Mouse (Mus musculus) neural tube, embryonic 14.5 days (tissue): Measurements from ENCODE around the gene Atp2b1. TPM values are rescaled to one million over a fixed set of nuclear protein-coding genes. Genes with fewer than 3 reads are reported as not detected.

ENCODE experiments used
- ATAC-seq: fragments of 200-750 bp; cut with Nextera tagmentation; 2 replicates; pipeline ENCODE4 v1.8.0; 2017; ENCODE audit warnings: low read depth, mild to moderate bottlenecking, moderate TSS enrichment, moderate library complexity
- H3K27ac ChIP-seq: fragments of 300-500 bp; sonication (generic); 2 replicates; pipeline ENCODE4 v1.5.1; 2014; ENCODE audit warnings: low read depth, mild to moderate bottlenecking, control low read depth, low read length, moderate library complexity, mixed read lengths
- H3K27me3 ChIP-seq: fragments of 300-500 bp; sonication (generic); 2 replicates; pipeline ENCODE4 v1.6.1; 2014; ENCODE audit warnings: low read length; ENCODE audit not compliant: control insufficient read depth, insufficient read depth
- H3K36me3 ChIP-seq: fragments of 300-500 bp; sonication (generic); 2 replicates; pipeline ENCODE4 v1.6.1; 2014; ENCODE audit warnings: low read length, mixed read lengths; ENCODE audit not compliant: control insufficient read depth, insufficient read depth
- H3K4me1 ChIP-seq: fragments of 300-500 bp; sonication (generic); 2 replicates; pipeline ENCODE4 v1.6.1; 2014; ENCODE audit warnings: low read length; ENCODE audit not compliant: control insufficient read depth, insufficient read depth
- H3K4me2 ChIP-seq: fragments of 300-500 bp; sonication (generic); 2 replicates; pipeline ENCODE4 v1.6.1; 2014; ENCODE audit warnings: mild to moderate bottlenecking, low read depth, low read length, control low read depth
- H3K4me3 ChIP-seq: fragments of 300-500 bp; sonication (generic); 2 replicates; pipeline ENCODE4 v1.5.1; 2014; ENCODE audit warnings: low read depth, low read length, control low read depth, mixed read lengths
- H3K9ac ChIP-seq: fragments of 300-500 bp; sonication (generic); replicated peaks from 2 replicates; pipeline ENCODE4 v1.6.1; 2014; ENCODE audit warnings: low read depth, mild to moderate bottlenecking, control low read depth, low read length, mixed read lengths
- H3K9me3 ChIP-seq: fragments of 300-500 bp; sonication (generic); 2 replicates; pipeline ENCODE4 v1.6.1; 2016; ENCODE audit warnings: low read length; ENCODE audit not compliant: control insufficient read depth
- WGBS: fragments of 180-500 bp; shearing (Covaris S2); extraction: QIAGEN DNeasy Blood & Tissue Kit; methylation state at CpG from one replicate; pipeline ENCODE4 v1.1.7; 2014; 5-methylcytosine and 5-hydroxymethylcytosine counted together
- polyA plus RNA-seq: library from polyadenylated mRNA; unstranded; fragments of >200 nt; fragmentation: Nextera tagmentation; extraction: Ambion mirVana; gene quantifications from 2 replicates; pipeline ENCODE4 v1.2.1, GENCODE M21; 2014

Gene Atp2b1
- polyA plus RNA-seq, 1 experiment from 2014 or later, result 412 TPM

GRCm38 (mm10) chr10:99027462-99027861, 113.3 kb downstream of the Atp2b1 start:
- no peaks in the 10 kb centered on the region for H3K27me3 ChIP-seq
- H3K4me2 ChIP-seq, result no peak overlapping the region
- no peak overlapping the region for H3K27ac ChIP-seq
- no peaks in the 10 kb centered on the region for H3K4me1 ChIP-seq
- ATAC-seq, result no peak
- no peaks in the 10 kb centered on the region for H3K9me3 ChIP-seq
- H3K36me3 ChIP-seq, result no peaks in the 10 kb centered on the region; the same call in 1 of the 2 replicates
- H3K4me3 ChIP-seq, result no peak overlapping the region
- no peak overlapping the region for H3K9ac ChIP-seq
- 94% methylated on average over 5 of the region's 5 CpGs for WGBS

DNA sequence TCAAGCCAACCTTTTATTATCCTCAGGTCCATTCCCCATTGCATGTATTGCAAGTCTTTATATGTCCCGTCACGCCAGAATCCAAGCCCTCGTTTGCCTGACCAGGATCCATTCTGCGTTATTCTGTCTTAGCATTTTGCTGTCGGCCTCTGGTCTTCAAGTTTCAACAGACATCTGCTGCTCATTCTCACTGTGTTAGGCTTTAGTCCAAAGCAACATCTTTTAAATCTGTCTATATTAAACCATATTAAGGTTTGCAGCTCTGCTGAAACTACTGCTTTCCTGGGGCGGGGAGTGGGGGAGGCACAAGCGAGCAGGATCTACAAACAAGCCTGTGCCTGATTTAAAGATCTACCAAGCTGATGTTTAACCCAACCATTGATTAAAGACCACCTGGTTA, 115.6 kb downstream of the Atp2b1 start:
- H3K4me1 ChIP-seq, result no peaks in the 10 kb centered on the region
- H3K36me3 ChIP-seq, result no peaks in the 10 kb centered on the region
- ATAC-seq, result no peak
- WGBS, result 93% methylated on average over 7 of the region's 7 CpGs
- H3K27me3 ChIP-seq, result no peaks in the 10 kb centered on the region
- no peak overlapping the region for H3K4me3 ChIP-seq
- H3K9me3 ChIP-seq, result no peaks in the 10 kb centered on the region
- H3K27ac ChIP-seq, result no peak overlapping the region
- H3K9ac ChIP-seq, result no peak overlapping the region
- H3K4me2 ChIP-seq, result no peak overlapping the region

DNA sequence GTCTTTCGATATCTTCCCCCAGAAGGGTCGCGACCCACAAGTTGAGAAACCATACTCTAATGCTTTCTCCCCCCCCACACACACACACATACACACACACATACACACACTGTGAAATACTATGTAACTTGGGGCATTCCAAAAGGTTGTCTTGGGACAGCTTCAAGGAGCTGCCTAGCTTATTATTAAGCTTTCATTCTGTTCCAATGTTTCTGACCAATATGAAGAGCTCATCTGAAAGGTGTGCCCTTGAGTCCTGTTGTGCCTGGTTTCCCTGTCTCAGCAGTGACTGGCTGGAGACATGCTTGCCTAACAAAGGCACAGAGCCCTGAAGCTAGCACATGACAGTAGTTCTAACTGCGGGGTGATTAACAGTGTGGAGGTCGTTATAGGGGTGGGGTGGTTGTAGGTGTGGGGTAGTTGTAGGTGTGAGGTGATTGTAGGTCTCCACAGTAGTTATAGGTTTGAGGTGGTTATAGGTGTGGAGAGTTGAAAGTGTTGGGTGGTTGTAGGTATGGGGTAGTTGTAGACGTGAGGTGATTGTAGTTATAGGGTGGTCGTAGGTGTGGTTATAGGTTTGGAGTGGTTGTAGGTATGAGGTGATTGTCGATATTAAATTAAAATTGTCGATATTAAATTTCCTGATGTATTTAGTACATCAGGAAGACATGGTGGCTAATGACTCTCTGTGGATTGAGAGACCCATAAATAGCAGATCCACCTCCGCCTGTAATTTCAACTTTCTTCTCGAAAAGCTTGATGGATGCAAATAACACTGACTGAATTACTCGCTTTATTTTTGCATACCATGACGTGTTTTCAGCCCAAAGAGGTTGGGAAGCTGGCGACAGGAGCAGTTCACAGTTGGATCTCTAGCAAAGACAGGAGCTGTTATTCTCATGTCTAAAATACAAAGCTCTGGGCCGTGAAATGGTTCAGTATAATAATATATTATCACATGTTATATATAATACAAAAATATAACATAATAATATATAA, 119.9 kb downstream of the Atp2b1 start:
- Histone ChIP-seq H3K36me3 (no peaks in the 10 kb centered on the region), H3K27ac (no peak overlapping the region), H3K27me3 (no peaks in the 10 kb centered on the region), H3K4me1 (no peaks in the 10 kb centered on the region), H3K4me3 (no peak overlapping the region), H3K4me2 (no peak overlapping the region), H3K9me3 (no peaks in the 10 kb centered on the region), H3K9ac (no peak overlapping the region)
- 93% methylated on average over 15 of the region's 15 CpGs for WGBS
- no peak for ATAC-seq

DNA sequence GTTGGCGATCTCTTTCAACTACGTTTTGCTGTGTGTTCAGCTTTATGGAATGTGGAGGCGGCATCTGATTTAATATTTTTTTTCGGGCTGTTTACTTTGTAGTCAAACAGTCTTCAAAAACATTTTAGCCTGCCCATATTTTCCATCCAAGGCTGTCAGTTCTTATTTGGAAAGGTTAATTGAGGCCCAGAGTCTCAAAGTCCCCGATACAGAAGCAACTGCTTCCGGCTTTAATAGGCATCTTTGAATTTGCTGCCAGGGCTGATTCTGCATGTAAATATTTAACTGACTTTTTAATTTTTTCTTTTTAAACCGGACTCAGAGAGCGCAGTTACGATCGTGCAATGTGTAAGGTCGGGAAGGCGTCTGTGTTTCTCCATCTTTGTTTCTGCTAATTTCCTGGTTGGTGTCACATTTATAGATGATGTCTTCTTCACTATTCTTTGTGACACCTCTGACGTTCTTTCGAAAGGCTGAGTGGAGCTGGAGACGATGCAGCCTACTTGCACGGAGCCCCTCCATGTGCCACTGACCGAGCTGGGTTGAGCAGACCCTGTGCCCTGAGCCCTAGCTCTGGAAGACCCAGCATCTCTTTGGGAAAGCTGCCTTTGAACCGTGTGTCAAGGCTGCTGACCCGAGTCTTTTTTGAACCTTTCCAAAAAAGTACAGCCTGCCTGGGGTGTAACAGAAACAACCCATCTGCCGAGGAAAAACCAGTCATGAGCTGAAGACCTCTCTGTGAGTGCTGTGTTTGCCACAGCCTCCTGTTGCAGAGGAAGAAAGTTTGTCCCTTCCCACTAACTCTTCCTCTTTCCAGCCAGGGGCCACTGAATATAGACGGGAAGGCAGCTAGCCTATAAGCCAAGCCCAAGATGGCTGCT, 123.2 kb downstream of the Atp2b1 start:
- no peak for ATAC-seq
- Histone ChIP-seq H3K4me3 (no peak overlapping the region), H3K4me1 (no peaks in the 10 kb centered on the region), H3K4me2 (no peak overlapping the region), H3K9me3 (no peaks in the 10 kb centered on the region), H3K9ac (no peak overlapping the region), H3K27me3 (no peaks in the 10 kb centered on the region), H3K27ac (no peak overlapping the region), H3K36me3 (no peaks in the 10 kb centered on the region)
- WGBS, result 92% methylated on average over 21 of the region's 21 CpGs

GRCm38 (mm10) chr10:99038866-99039265, 124.7 kb downstream of the Atp2b1 start:
- Histone ChIP-seq H3K4me1 (no peaks in the 10 kb centered on the region), H3K9ac (no peak overlapping the region), H3K9me3 (no peaks in the 10 kb centered on the region), H3K27me3 (no peaks in the 10 kb centered on the region), H3K36me3 (no peaks in the 10 kb centered on the region), H3K27ac (no peak overlapping the region), H3K4me2 (no peak overlapping the region), H3K4me3 (no peak overlapping the region)
- no peak for ATAC-seq
- 90% methylated on average over 3 of the region's 3 CpGs for WGBS

DNA sequence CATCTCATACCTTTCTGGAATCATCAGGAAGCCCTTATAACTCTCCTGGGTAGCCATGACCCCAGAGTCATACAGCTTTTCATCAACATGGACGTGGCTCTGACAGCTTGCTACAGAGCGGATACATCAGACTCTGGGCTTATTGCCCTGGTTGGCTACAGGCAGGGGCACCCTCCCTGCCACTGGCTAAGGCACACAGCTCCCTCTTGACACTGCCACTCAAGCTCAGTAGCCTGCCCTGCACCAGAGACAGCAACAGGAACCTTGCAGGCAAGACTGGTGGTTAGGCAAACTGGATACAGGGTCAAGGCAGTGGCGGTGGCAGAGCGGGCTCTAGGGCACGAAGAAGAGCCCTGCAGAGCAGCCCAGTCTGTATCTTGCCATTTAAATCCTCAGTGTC, 126.0 kb downstream of the Atp2b1 start:
- Histone ChIP-seq H3K27me3 (no peaks in the 10 kb centered on the region), H3K4me3 (no peak overlapping the region), H3K4me2 (no peak overlapping the region), H3K9ac (no peak overlapping the region), H3K9me3 (no peaks in the 10 kb centered on the region), H3K4me1 (no peaks in the 10 kb centered on the region), H3K36me3 (no peaks in the 10 kb centered on the region), H3K27ac (no peak overlapping the region)
- WGBS, result 93% methylated on average over 5 of the region's 5 CpGs
- ATAC-seq, result no peak

DNA sequence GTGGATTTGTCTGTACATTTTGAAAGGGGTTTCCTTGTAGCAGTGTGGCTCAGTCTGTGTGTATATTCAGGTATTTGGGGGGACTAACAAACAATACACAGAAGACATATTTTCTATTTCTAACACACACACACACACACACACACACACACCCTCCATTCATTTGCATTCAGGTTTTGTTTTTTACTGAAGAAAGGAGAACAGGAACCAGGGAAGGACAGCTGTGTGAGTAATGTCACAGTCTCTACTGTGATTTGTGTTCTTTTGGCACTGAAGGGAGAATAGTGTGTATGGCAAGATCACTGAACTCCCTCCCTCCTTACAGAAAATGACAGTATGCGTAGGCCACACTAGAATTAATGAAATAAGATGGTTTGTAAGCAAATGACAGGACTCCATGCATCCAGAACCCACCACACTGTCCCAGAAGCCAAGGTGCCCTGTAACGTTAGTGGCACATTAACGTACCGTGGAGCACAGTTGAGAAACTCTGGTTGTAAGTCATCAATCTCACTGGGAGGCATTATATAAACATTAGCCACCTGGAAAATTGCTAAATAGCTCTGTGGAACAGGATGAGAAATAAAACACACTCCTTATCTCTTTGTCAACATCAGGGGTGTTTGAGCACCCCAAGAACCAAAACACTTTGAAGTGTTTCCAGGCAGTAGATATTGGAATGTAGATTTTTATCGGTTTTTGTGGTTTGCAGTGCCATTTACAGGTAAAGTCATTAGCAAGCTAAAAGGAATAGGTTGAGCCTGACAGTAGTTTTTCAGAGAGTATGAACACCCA, 132.7 kb downstream of the Atp2b1 start:
- Histone ChIP-seq H3K4me2 (no peak overlapping the region), H3K27ac (no peak overlapping the region), H3K9ac (no peak overlapping the region), H3K36me3 (no peaks in the 10 kb centered on the region), H3K9me3 (no peaks in the 10 kb centered on the region), H3K27me3 (no peaks in the 10 kb centered on the region), H3K4me3 (no peak overlapping the region), H3K4me1 (no peaks in the 10 kb centered on the region)
- no peak for ATAC-seq
- 55% methylated on average over 5 of the region's 5 CpGs for WGBS

DNA sequence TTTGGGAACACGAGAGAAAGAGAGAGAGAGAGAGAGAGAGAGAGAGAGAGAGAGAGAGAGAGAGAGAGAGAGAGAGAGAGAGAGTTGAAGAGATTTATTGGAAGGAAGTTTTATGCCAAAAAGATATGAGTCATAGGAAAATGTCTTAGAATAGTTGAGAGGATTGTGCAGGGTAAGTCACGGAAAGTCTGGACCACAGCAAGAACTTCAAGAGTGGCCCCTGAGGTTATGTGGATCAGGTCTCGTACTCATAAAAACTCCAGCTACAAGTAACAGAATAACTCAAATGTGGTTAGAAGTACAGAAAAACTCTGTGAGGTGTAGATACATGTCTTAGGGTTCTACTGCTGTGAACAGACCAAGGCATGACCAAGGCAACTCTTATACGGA, 133.3 kb downstream of the Atp2b1 start:
- Histone ChIP-seq H3K36me3 (no peaks in the 10 kb centered on the region), H3K27ac (no peak overlapping the region), H3K27me3 (no peaks in the 10 kb centered on the region), H3K9me3 (no peaks in the 10 kb centered on the region), H3K4me2 (no peak overlapping the region), H3K4me1 (no peaks in the 10 kb centered on the region), H3K9ac (no peak overlapping the region), H3K4me3 (no peak overlapping the region)
- 81% methylated on average over 4 of the region's 4 CpGs for WGBS
- no peak for ATAC-seq
